In genomic region chr14:78273571-78273970, GRCm38 (mm10) we compare ENCODE assay signal across 9 mouse cellular contexts. TPM values are rescaled to one million over a fixed set of nuclear protein-coding genes. Genes with fewer than 3 reads are reported as not detected.
DNase-seq lines count a peak whose midpoint lies in the region; ATAC-seq and TF ChIP-seq lines count a peak whose summit lies in the region.
"Had no signal": no experiment of that assay in that cellular context is flagged by ENCODE, and none has a peak within 500 bp of the region (broad histone marks: within the 10 kb centered on the region; RNA-seq: fewer than 3 reads in every experiment).

No protein-coding gene starts in this region.

- POLR2A ChIA-PET in Patski (lab: Charles Lee): no interaction called here

- peaks cover 17% of the 10 kb centered on the region for H3K27me3 ChIP-seq in Patski
- no peaks in the 10 kb centered on the region for H3K27me3 ChIP-seq in forebrain, embryonic 13.5 days

- H3K9ac ChIP-seq in forebrain, embryonic 13.5 days: no peak overlapping the region

- no peak overlapping the region for H3K4me2 ChIP-seq in forebrain, embryonic 13.5 days

- no peaks in the 10 kb centered on the region for H3K4me1 ChIP-seq in forebrain, embryonic 13.5 days

- 78% methylated on average over 7 of the region's 7 CpGs for WGBS in forebrain, embryonic 13.5 days

- no peak overlapping the region for H3K4me3 ChIP-seq in forebrain, embryonic 13.5 days
- H3K4me3 ChIP-seq: myocyte had no signal

- intact Hi-C loops in left cerebral cortex, postnatal 4 days (cut with DNase I): no loop called here

- no peak overlapping the region for H3K27ac ChIP-seq in forebrain, embryonic 13.5 days

- TF ChIP-seq CTCF in Patski (IDR thresholded peaks at IDR 0.05): peak; percentile 96

- peaks cover 4% of the 10 kb centered on the region; the same call in 1 of the 2 replicates for H3K9me3 ChIP-seq in forebrain, embryonic 13.5 days (replicated peaks)

- in situ Hi-C loops in Patski (cut with MboI; ENCODE audit: low pct_unique_long_range_greater_than_20kb): no loop called here

- CTCF ChIA-PET in Patski (lab: Charles Lee): interaction anchor here (0.8 to 2.0 kb wide), 10 partner anchors 8 to 1130 kb away, joined by 3 to 5 read pairs (median 3); no protein-coding TSS in a partner anchor

- no peaks in the 10 kb centered on the region for H3K36me3 ChIP-seq in forebrain, embryonic 13.5 days (ENCODE audit: poor library complexity, severe bottlenecking)

- no peak for ATAC-seq in Patski
- no peak for ATAC-seq in forebrain, embryonic 13.5 days

- peak; percentile 76 for DNase-seq in heart, adult 11 months
- DNase-seq in heart, adult 8-10 months (ENCODE audit: low spot score): no peak
- DNase-seq in 416B (ENCODE audit: low read depth) (peak; percentile 73), Patski (ENCODE audit: low read depth, low spot score) (no peak)
- peak; percentile 32 for DNase-seq in embryo, embryonic 9.5 days (ENCODE audit: extremely low spot score)
- peak; percentile 51 for DNase-seq in left cerebral cortex, postnatal 4 days
- peak; percentile 38 for DNase-seq in right cerebral cortex, postnatal 4 days

RNA-seq across cellular contexts. Expression of gene Tnfsf11, which starts 34.3 kb away (rescaled TPM):
- not detected for total RNA-seq in heart, adult 8-10 months (2022)
- not detected for polyA plus RNA-seq in Patski (2021)
- total RNA-seq in left cerebral cortex, postnatal 4 days (2021): not detected
- 0.23 and 0.38 TPM in 2 replicates for polyA plus RNA-seq in forebrain, embryonic 13.5 days (2015; fragmentation: Nextera tagmentation; extraction: Ambion mirVana)

Comparison
In these comparisons a context has a peak if more than half of its experiments do, and no peak if none do; other contexts are left out.
1. DNase-seq: peak in heart, adult 11 months (single experiment), 416B (single experiment), embryo, embryonic 9.5 days (single experiment), left cerebral cortex, postnatal 4 days (single experiment) and right cerebral cortex, postnatal 4 days (single experiment); none in heart, adult 8-10 months (single experiment) and Patski (single experiment).